Mouse (Mus musculus) spleen, postnatal 14 days (tissue): Measurements from ENCODE around the gene Phactr2.

Experiments used
- DNase-seq, 2 experiments: peaks; one replicate each; pipeline ENCODE4 v3.0.0; 2021 to 2022; ENCODE audit warnings: low spot score in 2 of 2

The Phactr2 gene

GRCm38 (mm10) chr10:13401971-13402370 lies 72.2 kb downstream of the Phactr2 start:
- DNase-seq = no peak

DNA sequence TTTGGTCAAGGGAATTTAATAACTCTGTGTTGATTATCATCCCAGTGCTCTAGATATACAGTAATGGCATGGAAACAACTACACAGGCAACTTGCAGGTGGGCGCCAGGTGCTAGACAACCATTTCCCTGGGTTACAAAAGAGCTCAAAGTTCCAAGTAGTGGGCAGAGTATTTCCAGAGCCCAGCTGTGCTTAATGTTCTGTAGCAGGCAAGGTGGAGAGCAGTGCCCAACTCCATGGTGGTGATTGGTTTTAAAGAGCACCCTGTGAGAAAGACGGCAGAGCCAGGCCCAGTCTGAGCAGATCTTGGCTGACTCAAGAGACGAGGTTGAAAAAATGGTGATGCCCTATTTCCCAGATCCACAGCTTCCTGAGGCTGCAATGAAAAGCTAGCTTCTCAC lies 78.5 kb downstream of the Phactr2 start:
- DNase-seq = no peak

DNA sequence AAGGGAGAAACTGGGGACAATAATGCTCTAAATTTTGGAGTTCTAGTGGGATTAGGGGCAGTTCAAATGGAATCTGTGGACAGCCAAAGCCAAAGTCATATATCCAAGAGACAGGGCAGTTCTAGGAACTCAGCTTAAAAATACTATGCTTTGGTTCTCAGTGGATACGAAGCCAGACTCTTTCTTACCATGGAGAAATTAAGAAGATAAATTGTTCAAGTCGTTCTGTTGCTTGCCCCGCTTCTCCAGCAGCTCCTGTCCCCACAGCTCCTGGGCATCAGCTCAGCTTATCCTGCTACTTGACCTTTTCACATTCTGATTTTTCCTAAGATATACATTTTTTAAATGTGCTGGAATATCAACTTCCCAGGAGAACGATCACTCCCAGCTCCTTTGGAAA lies 80.2 kb downstream of the Phactr2 start:
- no peak for DNase-seq

GRCm38 (mm10) chr10:13388116-13388922 lies 85.9 kb downstream of the Phactr2 start:
- no peak for DNase-seq

DNA sequence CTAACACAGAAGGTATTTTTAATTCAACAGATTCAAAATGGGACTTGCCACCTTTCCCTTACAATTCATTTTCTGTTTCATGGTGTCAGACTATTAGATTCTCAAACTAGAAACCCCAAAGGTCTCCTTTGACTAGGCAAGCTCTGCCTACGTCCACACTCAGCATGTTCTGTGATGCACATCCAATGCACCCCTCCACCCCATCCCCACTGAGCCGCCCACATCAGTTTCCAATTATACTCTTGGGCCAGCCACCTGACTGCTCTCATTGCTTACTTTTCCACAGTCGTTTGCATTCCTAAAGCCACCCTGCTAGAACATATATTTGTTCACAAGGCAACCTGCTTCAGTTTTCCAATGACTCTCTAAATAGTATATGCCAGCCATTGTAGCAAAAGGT lies 89.3 kb downstream of the Phactr2 start:
- DNase-seq = no peak

GRCm38 (mm10) chr10:13377895-13378294 lies 96.3 kb downstream of the Phactr2 start:
- no peak for DNase-seq

DNA sequence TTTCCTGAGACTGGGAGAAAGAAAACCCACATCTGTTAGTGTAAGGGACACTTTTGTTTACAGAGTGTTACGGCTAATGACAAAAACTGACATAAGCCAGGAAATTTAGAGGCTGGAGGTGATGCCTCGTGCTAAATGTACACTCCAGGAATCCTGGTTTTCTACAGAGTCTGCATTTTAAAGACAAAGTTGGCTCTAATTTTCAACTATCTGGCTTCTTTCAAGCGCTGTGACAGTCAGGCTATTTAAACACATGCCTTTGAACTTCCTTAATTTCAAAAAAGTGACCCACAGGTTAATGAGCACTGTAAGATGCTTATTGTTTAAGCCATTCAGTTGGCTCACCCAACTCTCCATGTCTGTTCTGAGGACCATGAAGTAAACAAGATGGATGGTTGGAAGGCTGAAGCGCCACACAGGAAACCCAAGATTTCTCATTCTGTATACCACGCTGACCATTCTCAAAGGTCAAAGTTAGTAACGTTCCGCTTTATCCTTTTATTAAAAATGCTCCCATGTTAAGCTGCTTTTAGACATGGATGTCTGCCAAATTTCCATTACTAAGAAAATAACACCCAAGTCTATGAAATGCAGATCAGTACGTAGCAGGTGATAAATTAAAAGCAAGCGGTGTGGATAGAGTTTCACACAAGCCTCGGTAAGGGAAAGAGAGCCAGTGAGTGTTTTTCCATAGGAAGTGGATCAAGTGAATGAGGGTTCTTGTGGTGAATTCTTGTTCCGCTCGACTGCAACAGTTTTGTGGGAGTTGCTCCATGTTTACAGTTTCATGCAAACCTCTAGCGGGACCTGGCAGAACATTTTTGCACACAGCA lies 97.6 kb downstream of the Phactr2 start:
- DNase-seq = no peak

GRCm38 (mm10) chr10:13375820-13376219 lies 98.4 kb downstream of the Phactr2 start:
- DNase-seq = no peak

- DNase-seq = no peak
These were observed 104.4 kb downstream of the Phactr2 start for GRCm38 (mm10) chr10:13369581-13370375.

- no peak for DNase-seq
These were observed 110.0 kb downstream of the Phactr2 start for GRCm38 (mm10) chr10:13364286-13364580.

GRCm38 (mm10) chr10:13363499-13364285 lies 110.5 kb downstream of the Phactr2 start:
- DNase-seq = no peak

DNA sequence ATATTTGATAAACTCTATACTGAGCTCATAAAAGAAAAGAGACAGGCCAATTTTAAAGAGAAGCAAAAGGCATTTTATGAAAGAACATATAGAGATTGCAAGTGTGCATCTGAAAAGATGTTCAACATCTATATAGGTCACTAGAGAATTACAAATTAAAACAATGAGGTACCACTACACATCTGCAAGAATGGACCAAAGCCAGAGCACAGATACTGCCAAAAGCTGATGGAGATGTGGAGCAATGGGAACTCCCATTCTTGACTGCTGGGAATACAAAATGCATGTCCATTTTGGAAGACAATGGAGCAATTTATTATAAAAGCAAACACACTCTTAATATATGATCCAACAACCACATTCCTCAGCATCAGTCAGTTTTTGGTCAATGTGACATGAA lies 113.3 kb downstream of the Phactr2 start:
- no peak for DNase-seq

GRCm38 (mm10) chr10:13359846-13360245 lies 114.4 kb downstream of the Phactr2 start:
- no peak for DNase-seq

DNA sequence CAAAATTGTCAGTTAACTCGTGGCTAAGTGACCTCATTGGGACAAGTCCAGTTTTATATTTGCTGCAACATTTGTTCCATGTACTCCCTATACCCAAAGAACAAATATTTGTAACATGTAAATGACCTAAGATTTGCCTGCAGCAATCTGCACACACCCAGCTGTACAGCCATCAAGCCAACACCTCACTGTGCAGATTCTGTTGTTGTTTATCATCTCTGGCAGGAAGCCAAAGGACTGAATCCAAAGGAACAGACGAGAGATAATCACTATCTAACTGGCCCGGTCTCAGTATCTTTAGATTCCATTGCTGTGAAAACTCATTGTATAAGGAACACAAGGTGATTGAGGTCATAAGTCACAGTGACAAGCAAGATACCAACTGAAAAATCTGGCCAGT lies 115.5 kb downstream of the Phactr2 start:
- no peak for DNase-seq

GRCm38 (mm10) chr10:13346609-13347290 lies 127.5 kb downstream of the Phactr2 start:
- no peak for DNase-seq

GRCm38 (mm10) chr10:13340583-13340982 lies 133.6 kb downstream of the Phactr2 start:
- no peak for DNase-seq

DNA sequence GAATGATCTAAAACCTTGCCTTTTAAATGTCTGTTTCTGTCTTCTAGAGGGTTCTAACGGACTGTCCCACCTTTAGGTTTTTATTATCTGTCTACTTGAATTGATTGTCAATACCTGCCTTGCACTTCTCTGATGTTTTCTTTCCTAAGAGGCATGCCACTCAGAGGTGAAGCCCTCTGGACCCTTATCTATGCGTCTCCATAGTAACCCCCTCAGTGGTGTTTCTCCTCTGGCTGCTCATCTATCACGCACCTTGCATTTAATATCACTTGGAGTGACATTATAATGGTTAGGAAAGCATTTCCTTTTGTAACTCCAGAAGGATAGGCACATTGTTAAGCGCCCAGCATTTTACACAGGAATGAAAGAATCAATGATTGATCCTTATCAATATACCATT lies 137.2 kb downstream of the Phactr2 start:
- DNase-seq = no peak

- no peak for DNase-seq
These were observed 138.4 kb downstream of the Phactr2 start for GRCm38 (mm10) chr10:13335814-13336213.

- no peak for DNase-seq
These were observed 138.9 kb downstream of the Phactr2 start for GRCm38 (mm10) chr10:13335347-13335746.

GRCm38 (mm10) chr10:13333781-13334180 lies 140.4 kb downstream of the Phactr2 start:
- no peak for DNase-seq

DNA sequence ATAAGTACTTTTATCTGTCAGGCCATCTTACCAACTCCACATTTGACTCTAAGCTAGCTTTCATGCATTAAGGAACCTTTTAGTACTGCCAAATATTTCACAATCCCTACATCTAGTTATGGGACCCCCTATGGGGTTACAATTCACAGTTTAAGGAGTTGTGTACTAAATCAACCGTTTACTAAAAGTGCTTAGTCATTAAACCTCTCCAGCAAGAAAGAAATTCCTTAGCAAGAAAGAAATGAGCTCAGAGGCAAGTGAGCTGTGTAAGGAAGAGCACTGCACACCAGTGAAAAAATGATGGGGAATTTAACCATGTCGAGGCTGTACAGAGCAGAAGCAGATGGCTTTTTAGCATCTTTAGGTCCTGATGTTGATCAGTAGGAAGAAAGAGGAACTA lies 141.2 kb downstream of the Phactr2 start:
- no peak for DNase-seq
